Mouse (Mus musculus) E14TG2a.4 (cell line): ENCODE data around the gene Cmc1.

Experiments
- CTCF ChIP-seq: conservative IDR thresholded peaks from 2 replicates; pipeline ENCODE4 v1.5.1; 2014; ENCODE audit warnings: low read length
- NANOG ChIP-seq: IDR thresholded peaks from 2 replicates; pipeline ENCODE4 v1.6.1; 2014; ENCODE audit warnings: borderline replicate concordance, low read length, mixed read lengths
- POU5F1 ChIP-seq: IDR thresholded peaks from 2 replicates; pipeline ENCODE4 v1.6.1; 2014; ENCODE audit warnings: low read length, borderline replicate concordance

DNA sequence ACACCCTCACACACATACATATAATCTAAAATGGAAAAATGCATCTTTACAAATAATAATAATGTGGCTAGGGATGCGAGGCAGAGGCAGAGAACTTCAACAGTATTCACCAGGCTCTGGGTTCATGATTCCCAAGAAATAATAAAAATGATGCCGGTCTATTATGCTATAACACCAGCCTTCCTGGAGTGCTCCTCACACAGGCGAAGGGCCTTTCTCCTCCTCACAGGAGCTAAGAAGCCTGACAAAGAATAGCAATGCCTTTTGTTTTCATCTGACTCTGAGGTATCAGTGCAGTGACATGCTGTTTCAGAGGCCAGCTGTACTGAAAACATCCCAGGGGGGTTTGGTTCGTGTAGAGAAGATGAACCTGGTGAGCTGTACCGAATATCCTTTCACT, 4.7 kb upstream of the Cmc1 start:
- no peak for TF ChIP-seq CTCF
- no peak for TF ChIP-seq NANOG
- TF ChIP-seq POU5F1, result no peak
